Comparison of ENCODE assay signal across 50 mouse cellular contexts in genomic region chr6:149168436-149168835, GRCm38 (mm10). TPM values are rescaled to one million over a fixed set of nuclear protein-coding genes. Genes with fewer than 3 reads are reported as not detected.
"Had no signal": no experiment of that assay in that cellular context is flagged by ENCODE, and none has a peak within 500 bp of the region (broad histone marks: within the 10 kb centered on the region; RNA-seq: fewer than 3 reads in every experiment).

No protein-coding gene starts in this region.

- H3K4me3 ChIP-seq: heart, adult 2 months; heart, embryonic 10.5 days; heart, embryonic 12.5 days; heart, embryonic 13.5 days; heart, embryonic 15.5 days; hindbrain, embryonic 10.5 days; hindbrain, embryonic 12.5 days; hindbrain, embryonic 13.5 days; hindbrain, embryonic 15.5 days; intestine, embryonic 15.5 days; kidney, embryonic 15.5 days; layer of hippocampus, adult 2 months had no signal

- H3K27ac ChIP-seq: heart, embryonic 10.5 days; heart, embryonic 13.5 days; heart, embryonic 15.5 days; hindbrain, embryonic 10.5 days; hindbrain, embryonic 12.5 days; hindbrain, embryonic 13.5 days; hindbrain, embryonic 14.5 days; hindbrain, embryonic 15.5 days; hindbrain, postnatal 0 days; intestine, embryonic 15.5 days; kidney, embryonic 15.5 days; kidney, postnatal 0 days; layer of hippocampus, adult 2 months had no signal

- ATAC-seq: hindbrain, embryonic 16.5 days; hindbrain, postnatal 0 days; inflammation-experienced regulatory T-cells, adult 6 months; intestine, embryonic 15.5 days; intestine, embryonic 16.5 days; intestine, postnatal 0 days had no signal

- H3K9ac ChIP-seq: heart, embryonic 12.5 days; heart, embryonic 13.5 days; heart, embryonic 15.5 days; hindbrain, embryonic 12.5 days; hindbrain, embryonic 13.5 days; hindbrain, embryonic 14.5 days; hindbrain, embryonic 15.5 days; intestine, embryonic 15.5 days; kidney, embryonic 15.5 days had no signal

- H3K4me1 ChIP-seq: heart, embryonic 10.5 days; heart, embryonic 12.5 days; heart, embryonic 13.5 days; heart, embryonic 15.5 days; hindbrain, embryonic 10.5 days; hindbrain, embryonic 12.5 days; hindbrain, embryonic 13.5 days; hindbrain, embryonic 15.5 days; intestine, embryonic 15.5 days; kidney, embryonic 15.5 days had no signal

- H3K27me3 ChIP-seq: heart, embryonic 12.5 days; heart, embryonic 13.5 days; heart, embryonic 15.5 days; hindbrain, embryonic 12.5 days; hindbrain, embryonic 13.5 days; hindbrain, embryonic 15.5 days; intestine, embryonic 15.5 days; kidney, embryonic 15.5 days had no signal

- DNase-seq: heart, adult 2 months; heart, postnatal 10 days; heart, postnatal 14 days; heart, postnatal 36 days; heart, postnatal 4 days; kidney, adult 11 months; kidney, adult 18-20 months; kidney, adult 9 months; kidney, postnatal 10 days; kidney, postnatal 14 days; kidney, postnatal 25 days; kidney, postnatal 36 days; kidney, postnatal 4 days; layer of hippocampus, adult 9-11 months; layer of hippocampus, postnatal 36 days had no signal

RNA-seq across cellular contexts. Expression of gene Gm10203, which starts 38.5 kb away (rescaled TPM):
- total RNA-seq: heart, adult 2 months; heart, adult 8-10 months; heart, postnatal 10 days; heart, postnatal 14 days; heart, postnatal 25 days; heart, postnatal 36 days; heart, postnatal 4 days; hematopoietic stem cell, adult 5-6 weeks; hindbrain, postnatal 0 days; layer of hippocampus, adult 18-20 months; layer of hippocampus, adult 2 months; layer of hippocampus, adult 8-10 months; layer of hippocampus, postnatal 10 days; layer of hippocampus, postnatal 14 days; layer of hippocampus, postnatal 25 days; layer of hippocampus, postnatal 36 days had no signal
- polyA plus RNA-seq: heart, adult 2 months; heart, embryonic 10.5 days; heart, embryonic 11.5 days; heart, embryonic 12.5 days; heart, embryonic 13.5 days; heart, embryonic 14.5 days; heart, embryonic 15.5 days; heart, embryonic 16.5 days; heart, postnatal 0 days; hindbrain, embryonic 10.5 days; hindbrain, embryonic 11.5 days; hindbrain, embryonic 12.5 days; hindbrain, embryonic 13.5 days; hindbrain, embryonic 14.5 days; hindbrain, embryonic 15.5 days; hindbrain, embryonic 16.5 days; hindbrain, postnatal 0 days; inflammation-experienced regulatory T-cells, adult 6 months; intestine, embryonic 14.5 days; intestine, embryonic 15.5 days; intestine, embryonic 16.5 days; intestine, postnatal 0 days; kidney, embryonic 14.5 days; kidney, embryonic 15.5 days; kidney, embryonic 16.5 days; kidney, postnatal 0 days; large intestine, adult 2 months had no signal
